Mouse (Mus musculus) hindlimb bud, embryonic 11.5 days (tissue): ENCODE data around the gene Abhd16b.

Experiments
- DNase-seq: peaks from one replicate; pipeline ENCODE4 v3.0.0-alpha.2; 2012; ENCODE audit warnings: low read depth, low spot score; ENCODE audit errors: extremely low spot score

The Abhd16b gene

DNA sequence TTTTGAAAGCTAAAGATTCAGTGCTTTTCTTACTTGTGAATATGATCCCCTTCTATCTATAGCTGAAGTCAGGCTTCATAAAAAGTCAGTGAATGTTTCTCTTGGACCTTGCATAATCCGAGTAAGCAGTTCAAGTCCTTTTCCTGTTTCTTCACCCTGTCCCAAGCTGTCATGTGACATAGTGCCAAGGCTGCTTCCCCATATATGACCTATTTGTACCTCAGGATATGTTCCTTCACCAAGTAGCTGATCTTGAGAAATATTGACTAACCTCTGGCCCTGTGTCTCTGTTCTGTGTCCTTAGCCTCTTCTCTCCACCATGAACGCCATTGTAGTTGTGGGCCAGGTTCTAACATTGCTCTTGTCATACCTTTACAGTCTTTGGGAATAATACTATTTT is 43.4 kb downstream of the Abhd16b start:
- DNase-seq, result no peak

DNA sequence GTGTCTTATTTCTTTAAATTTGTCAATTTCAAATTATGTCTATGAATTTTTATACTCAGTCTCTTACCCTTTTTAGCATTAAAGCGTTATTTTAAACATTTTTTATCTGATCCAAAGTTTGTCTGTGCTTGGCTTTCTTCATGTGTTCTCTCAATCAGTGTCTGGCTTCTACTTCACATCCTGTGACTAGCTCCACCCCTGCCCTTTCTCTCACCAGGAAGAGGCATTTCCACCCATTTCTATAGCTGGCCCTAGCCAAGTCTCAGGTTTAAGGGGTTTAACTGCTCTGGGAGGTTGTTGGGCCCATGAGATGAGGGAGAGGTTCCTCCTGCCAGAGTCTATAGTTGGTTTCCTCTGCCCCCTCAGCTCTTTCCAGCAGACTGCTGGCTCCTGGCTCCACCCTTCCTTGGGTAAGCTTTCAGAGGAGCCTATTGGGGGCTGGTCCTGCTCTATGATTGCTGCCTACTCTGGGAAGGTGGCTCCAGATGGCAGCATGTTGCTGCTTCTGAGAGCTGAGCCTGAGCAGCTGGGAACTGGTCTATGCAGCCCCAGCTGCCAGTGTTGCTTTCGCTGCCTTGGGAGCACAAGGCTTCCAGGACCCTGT is 44.5 kb downstream of the Abhd16b start:
- DNase-seq, result no peak

DNA sequence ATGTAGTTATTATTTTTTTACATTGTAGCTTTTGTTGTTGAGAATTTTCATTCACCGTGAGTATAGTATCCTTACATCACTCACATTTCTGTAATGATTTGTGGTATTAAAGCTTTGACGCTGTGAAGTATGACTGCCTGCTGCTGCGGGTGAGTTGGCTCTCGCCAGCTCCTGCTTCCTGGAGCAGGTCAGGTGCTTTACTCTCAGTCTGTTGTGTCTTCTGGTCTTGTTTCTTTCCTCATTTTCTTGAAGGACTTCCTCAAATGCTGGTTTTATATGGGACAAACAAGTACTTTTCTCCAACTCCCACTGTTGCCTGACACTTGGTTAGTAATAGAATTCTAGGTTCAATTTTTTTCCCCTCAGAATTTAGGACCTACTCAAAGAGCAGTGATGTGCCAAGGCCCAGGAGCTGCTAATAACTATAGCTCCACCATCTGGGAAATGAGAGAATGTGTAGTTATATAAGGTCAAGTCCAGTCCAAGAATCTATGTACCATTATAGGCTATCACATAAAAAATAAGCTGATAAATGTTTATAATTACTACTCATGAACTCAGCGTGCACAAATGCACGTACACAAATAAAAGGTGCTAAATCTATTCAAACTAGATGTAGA is 48.9 kb downstream of the Abhd16b start:
- no peak for DNase-seq
